Mouse (Mus musculus): ENCODE measurements around the gene Man2c1. TPM values are rescaled to one million over a fixed set of nuclear protein-coding genes. Genes with fewer than 3 reads are reported as not detected.

Man2c1 gene
- polyA plus RNA-seq, 1 experiment from 2014 or later, result 74.8 TPM

DNA sequence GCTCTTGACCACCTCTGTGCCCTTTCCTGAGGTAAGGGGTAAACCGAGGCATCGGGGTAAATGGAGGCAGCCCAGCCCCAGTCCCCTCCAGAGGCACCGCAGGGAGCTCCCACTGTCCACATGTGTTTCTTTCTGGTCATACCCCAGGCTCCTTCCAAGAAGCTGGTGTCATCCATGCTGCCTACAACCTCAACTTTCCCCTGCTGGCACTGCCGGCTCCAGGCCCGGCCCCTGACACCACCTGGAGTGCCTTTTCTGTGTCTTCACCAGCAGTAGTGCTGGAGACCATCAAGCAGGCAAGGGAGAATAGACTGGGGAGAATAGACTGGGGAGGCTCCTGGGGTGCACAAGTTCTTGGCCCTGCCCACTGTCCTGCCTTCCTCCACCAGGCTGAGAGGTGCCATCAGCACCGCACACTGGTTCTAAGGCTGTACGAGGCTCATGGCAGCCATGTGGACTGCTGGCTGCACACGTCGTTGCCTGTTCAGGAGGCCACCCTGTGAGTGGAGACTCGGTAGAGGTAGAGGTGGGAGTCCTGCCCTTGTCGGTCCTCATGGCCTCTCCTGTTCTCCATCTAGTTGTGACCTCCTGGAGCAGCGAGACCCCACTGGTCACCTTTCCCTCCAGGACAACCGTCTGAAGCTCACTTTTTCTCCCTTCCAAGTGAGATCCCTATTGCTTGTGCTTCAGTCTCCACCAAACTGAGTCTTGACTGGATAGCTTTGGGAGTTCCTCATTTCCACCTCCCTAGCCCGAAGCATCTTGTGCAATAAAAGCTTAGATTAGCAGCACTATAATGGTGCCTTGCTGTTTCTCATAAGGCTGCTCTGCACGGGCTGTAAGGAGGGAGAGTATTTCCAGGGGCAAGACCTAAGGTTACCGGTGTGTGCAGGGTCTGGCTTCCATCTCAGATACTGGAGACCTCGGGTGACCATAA is 11.2 kb downstream of the Man2c1 start:
- Histone ChIP-seq H3K9me3 (replicated peaks; ENCODE audit: control insufficient read depth, low read length) (no peaks in the 10 kb centered on the region), H3K36me3 (ENCODE audit: control insufficient read depth, insufficient read depth, low read length) (peaks cover 15% of the 10 kb centered on the region; the same call in 1 of the 2 replicates), H3K27ac (ENCODE audit: low read length) (no peak overlapping the region), H3K9ac (ENCODE audit: low read length) (no peak overlapping the region), H3K27me3 (ENCODE audit: control insufficient read depth, insufficient read depth, low read length) (no peaks in the 10 kb centered on the region), H3K4me3 (replicated peaks; ENCODE audit: low read length) (no peak overlapping the region), H3K4me2 (ENCODE audit: low read depth, low read length) (no peak overlapping the region), H3K4me1 (ENCODE audit: control insufficient read depth, insufficient read depth, low read length) (0 out of 2 replicates have a peak, but pooled peaks cover 4% of the 10 kb centered on the region)
- ATAC-seq (ENCODE audit: insufficient read depth, low FRiP score), result no peak
- WGBS, result 90% methylated on average over 17 of the region's 17 CpGs

DNA sequence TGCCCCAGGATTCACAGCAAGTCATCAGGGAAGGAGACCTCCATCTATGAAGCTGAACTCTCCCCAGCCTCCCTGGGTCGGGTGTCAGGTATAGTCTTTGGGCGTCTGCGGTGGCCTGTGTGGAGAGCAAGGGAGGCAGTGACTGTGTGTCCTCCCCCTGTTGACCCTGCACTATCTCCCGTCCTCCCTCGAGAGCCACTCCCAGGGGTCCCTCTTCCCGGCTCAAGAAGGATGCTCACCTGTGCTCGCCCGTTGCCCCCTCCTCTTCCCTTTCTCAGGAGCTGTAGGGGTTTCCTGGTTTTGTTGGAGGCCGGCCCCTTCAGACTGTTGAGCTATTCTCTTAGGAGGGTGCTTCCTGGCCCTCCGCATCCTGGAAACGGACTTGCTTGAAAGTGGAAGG is 12.7 kb downstream of the Man2c1 start:
- Histone ChIP-seq H3K36me3 (ENCODE audit: control insufficient read depth, insufficient read depth, low read length) (peaks cover 7% of the 10 kb centered on the region; the same call in 1 of the 2 replicates), H3K27ac (ENCODE audit: low read length) (no peak overlapping the region), H3K4me1 (ENCODE audit: control insufficient read depth, insufficient read depth, low read length) (0 out of 2 replicates have a peak, but pooled peaks cover 11% of the 10 kb centered on the region), H3K4me3 (replicated peaks; ENCODE audit: low read length) (no peak overlapping the region), H3K27me3 (ENCODE audit: control insufficient read depth, insufficient read depth, low read length) (no peaks in the 10 kb centered on the region), H3K4me2 (ENCODE audit: low read depth, low read length) (no peak overlapping the region), H3K9ac (ENCODE audit: low read length) (no peak overlapping the region), H3K9me3 (replicated peaks; ENCODE audit: control insufficient read depth, low read length) (no peaks in the 10 kb centered on the region)
- 85% methylated on average over 11 of the region's 11 CpGs for WGBS
- ATAC-seq (ENCODE audit: insufficient read depth, low FRiP score), result no peak

- no peak overlapping the region for H3K9ac ChIP-seq (ENCODE audit: low read length)
- no peak overlapping the region for H3K4me2 ChIP-seq (ENCODE audit: low read depth, low read length)
- H3K27me3 ChIP-seq (ENCODE audit: control insufficient read depth, insufficient read depth, low read length), result no peaks in the 10 kb centered on the region
- no peaks in the 10 kb centered on the region for H3K9me3 ChIP-seq (replicated peaks; ENCODE audit: control insufficient read depth, low read length)
- H3K36me3 ChIP-seq (ENCODE audit: control insufficient read depth, insufficient read depth, low read length), result peaks cover 7% of the 10 kb centered on the region; the same call in 1 of the 2 replicates
- peaks cover 15% of the 10 kb centered on the region; the same call in 1 of the 2 replicates for H3K4me1 ChIP-seq (ENCODE audit: control insufficient read depth, insufficient read depth, low read length)
- WGBS, result 93% methylated on average over 8 of the region's 8 CpGs
- H3K4me3 ChIP-seq (replicated peaks; ENCODE audit: low read length), result no peak overlapping the region
- H3K27ac ChIP-seq (ENCODE audit: low read length), result no peak overlapping the region
- no peak for ATAC-seq (ENCODE audit: insufficient read depth, low FRiP score)
These were observed 14.3 kb downstream of the Man2c1 start for GRCm38 (mm10) chr9:57144830-57145229.

GRCm38 (mm10) chr9:57146451-57147066 is 16.1 kb downstream of the Man2c1 start:
- H3K4me2 ChIP-seq (ENCODE audit: low read depth, low read length), result peak overlapping the region; percentile 75; the same call in 1 of the 2 replicates
- no peak overlapping the region for H3K27ac ChIP-seq (ENCODE audit: low read length)
- no peaks in the 10 kb centered on the region for H3K27me3 ChIP-seq (ENCODE audit: control insufficient read depth, insufficient read depth, low read length)
- H3K9me3 ChIP-seq (replicated peaks; ENCODE audit: control insufficient read depth, low read length), result no peaks in the 10 kb centered on the region
- WGBS, result 78% methylated on average over 17 of the region's 17 CpGs
- peak overlapping the region; percentile 83; the same call in 1 of the 2 replicates for H3K9ac ChIP-seq (ENCODE audit: low read length)
- no peak overlapping the region for H3K4me3 ChIP-seq (replicated peaks; ENCODE audit: low read length)
- H3K4me1 ChIP-seq (ENCODE audit: control insufficient read depth, insufficient read depth, low read length), result peaks cover 15% of the 10 kb centered on the region; the same call in 1 of the 2 replicates
- no peak for ATAC-seq (ENCODE audit: insufficient read depth, low FRiP score)
- 0 out of 2 replicates have a peak, but pooled peaks cover 4% of the 10 kb centered on the region for H3K36me3 ChIP-seq (ENCODE audit: control insufficient read depth, insufficient read depth, low read length)

DNA sequence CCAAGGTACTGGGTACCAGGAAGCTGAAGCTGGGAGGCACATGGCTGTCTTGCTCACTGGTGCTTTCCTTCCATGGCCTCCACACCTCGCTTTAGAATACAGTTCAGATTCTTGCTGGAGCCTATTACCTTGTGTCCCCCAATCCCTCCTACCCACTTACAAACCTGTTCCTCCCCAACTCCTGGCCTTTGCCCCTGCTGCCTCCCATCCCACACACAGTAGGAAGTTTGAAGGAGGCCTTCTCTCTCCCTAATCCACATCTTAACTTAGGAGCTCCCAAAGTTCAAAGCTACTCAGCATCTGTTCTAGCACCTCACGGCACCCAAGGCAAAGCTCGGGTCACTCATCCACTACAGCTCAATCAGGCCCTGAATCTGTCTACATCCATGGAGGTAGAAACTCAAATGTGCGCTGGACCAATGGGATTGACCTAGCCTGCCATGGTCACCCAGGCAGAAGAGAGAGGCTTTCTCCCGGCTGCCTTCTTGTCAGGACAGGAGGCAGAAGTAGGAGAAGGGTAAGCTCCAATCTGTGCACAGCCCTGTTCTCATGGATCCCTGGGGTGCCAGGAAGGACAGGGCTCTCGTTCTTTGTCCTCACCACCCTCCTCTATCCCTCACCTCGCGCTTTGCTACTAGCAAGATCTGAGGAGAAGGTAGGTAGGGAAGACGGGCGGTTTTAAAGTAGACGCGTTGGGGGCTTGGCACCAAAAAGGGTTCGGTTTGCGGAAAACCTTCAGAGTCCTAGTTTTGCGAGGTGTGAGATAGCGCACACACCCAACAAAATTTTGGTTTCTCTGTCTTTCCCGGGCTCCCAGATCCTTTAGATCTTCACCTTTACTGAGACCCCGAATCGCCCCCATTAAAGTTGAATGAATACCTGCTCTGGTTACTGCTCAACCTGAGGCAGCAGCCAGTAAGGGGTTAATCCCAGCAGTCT is 17.0 kb downstream of the Man2c1 start:
- 6% methylated on average over 19 of the region's 19 CpGs for WGBS
- H3K36me3 ChIP-seq (ENCODE audit: control insufficient read depth, insufficient read depth, low read length), result no peaks in the 10 kb centered on the region
- no peaks in the 10 kb centered on the region for H3K9me3 ChIP-seq (replicated peaks; ENCODE audit: control insufficient read depth, low read length)
- H3K9ac ChIP-seq (ENCODE audit: low read length), result peak overlapping the region; percentile 83
- H3K27ac ChIP-seq (ENCODE audit: low read length), result peak overlapping the region; percentile 93
- ATAC-seq (ENCODE audit: insufficient read depth, low FRiP score), result peak; percentile 35; the same call in 1 of the 2 replicates
- peak overlapping the region; percentile 64 for H3K4me3 ChIP-seq (replicated peaks; ENCODE audit: low read length)
- no peaks in the 10 kb centered on the region for H3K27me3 ChIP-seq (ENCODE audit: control insufficient read depth, insufficient read depth, low read length)
- peak overlapping the region; percentile 75 for H3K4me2 ChIP-seq (ENCODE audit: low read depth, low read length)
- peaks cover 15% of the 10 kb centered on the region; the same call in 1 of the 2 replicates for H3K4me1 ChIP-seq (ENCODE audit: control insufficient read depth, insufficient read depth, low read length)

DNA sequence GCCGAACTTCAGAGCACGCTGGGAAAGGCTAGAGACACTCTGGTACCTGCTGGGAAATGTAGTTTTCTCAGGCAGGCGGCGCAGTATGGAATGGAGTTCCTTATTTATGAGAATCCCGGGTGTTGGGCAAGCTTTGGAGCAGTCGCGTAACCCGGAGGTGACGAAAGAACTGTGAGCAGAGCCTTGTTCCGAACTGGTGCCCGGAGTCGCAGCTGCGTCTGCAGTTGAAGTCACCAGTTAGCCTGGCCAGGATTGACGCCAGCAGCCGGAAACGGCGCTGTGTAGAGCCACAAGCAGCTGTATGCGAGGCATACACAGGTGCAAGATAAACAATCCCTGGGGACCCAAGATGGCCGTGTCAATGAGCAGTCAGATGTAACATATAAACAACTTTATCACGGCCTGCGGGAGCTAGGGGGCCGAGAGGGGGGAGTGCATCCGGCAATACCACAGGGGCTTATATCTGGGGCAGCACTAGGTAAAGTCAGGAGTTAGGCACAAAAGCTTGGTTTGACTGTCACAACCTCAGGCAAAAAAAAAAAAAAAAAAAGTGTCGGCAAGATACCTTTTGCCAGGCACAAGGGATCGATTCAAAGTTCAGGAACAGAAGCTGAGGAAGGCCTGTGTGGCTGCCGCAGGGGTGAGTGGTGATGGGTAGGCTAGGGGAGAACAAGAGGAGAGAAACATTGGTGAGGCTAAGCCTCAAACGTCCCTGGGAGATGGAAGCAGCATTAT is 17.8 kb downstream of the Man2c1 start, which contains the start of gene Neil1:
TSS of gene Neil1 (minus strand) at position 162 of the 735 bp plus-strand sequence.
- peak; percentile 90 for ATAC-seq (ENCODE audit: insufficient read depth, low FRiP score)
- H3K27ac ChIP-seq (ENCODE audit: low read length), result peak within 1 kb of the TSS; percentile 93
- peak within 1 kb of the TSS; percentile 75 for H3K4me2 ChIP-seq (ENCODE audit: low read depth, low read length)
- no peaks in the 10 kb centered on the region for H3K36me3 ChIP-seq (ENCODE audit: control insufficient read depth, insufficient read depth, low read length)
- H3K27me3 ChIP-seq (ENCODE audit: control insufficient read depth, insufficient read depth, low read length), result no peaks in the 10 kb centered on the region
- peak within 1 kb of the TSS; percentile 83 for H3K9ac ChIP-seq (ENCODE audit: low read length)
- peaks cover 15% of the 10 kb centered on the region; the same call in 1 of the 2 replicates for H3K4me1 ChIP-seq (ENCODE audit: control insufficient read depth, insufficient read depth, low read length)
- whole genome bisulfite sequencing, result 1% methylated on average over 27 of the region's 27 CpGs
- H3K9me3 ChIP-seq (replicated peaks; ENCODE audit: control insufficient read depth, low read length), result no peaks in the 10 kb centered on the region
- H3K4me3 ChIP-seq (replicated peaks; ENCODE audit: low read length), result peak within 1 kb of the TSS; percentile 64

- Histone ChIP-seq H3K27ac (ENCODE audit: low read length) (peak overlapping the region; percentile 93; the same call in 1 of the 2 replicates), H3K4me1 (ENCODE audit: control insufficient read depth, insufficient read depth, low read length) (peaks cover 15% of the 10 kb centered on the region; the same call in 1 of the 2 replicates), H3K9me3 (replicated peaks; ENCODE audit: control insufficient read depth, low read length) (no peaks in the 10 kb centered on the region), H3K27me3 (ENCODE audit: control insufficient read depth, insufficient read depth, low read length) (no peaks in the 10 kb centered on the region), H3K36me3 (ENCODE audit: control insufficient read depth, insufficient read depth, low read length) (no peaks in the 10 kb centered on the region), H3K9ac (ENCODE audit: low read length) (peak overlapping the region; percentile 83), H3K4me2 (ENCODE audit: low read depth, low read length) (peak overlapping the region; percentile 75), H3K4me3 (replicated peaks; ENCODE audit: low read length) (peak overlapping the region; percentile 64)
- 67% methylated on average over 6 of the region's 6 CpGs for WGBS
- ATAC-seq (ENCODE audit: insufficient read depth, low FRiP score), result no peak
These were observed 18.5 kb downstream of the Man2c1 start for GRCm38 (mm10) chr9:57149021-57149420.

- ATAC-seq (ENCODE audit: insufficient read depth, low FRiP score), result no peak
- H3K4me3 ChIP-seq (replicated peaks; ENCODE audit: low read length), result no peak overlapping the region
- no peaks in the 10 kb centered on the region for H3K27me3 ChIP-seq (ENCODE audit: control insufficient read depth, insufficient read depth, low read length)
- 78% methylated on average over 5 of the region's 5 CpGs for WGBS
- H3K4me1 ChIP-seq (ENCODE audit: control insufficient read depth, insufficient read depth, low read length), result peaks cover 15% of the 10 kb centered on the region; the same call in 1 of the 2 replicates
- H3K9me3 ChIP-seq (replicated peaks; ENCODE audit: control insufficient read depth, low read length), result no peaks in the 10 kb centered on the region
- H3K36me3 ChIP-seq (ENCODE audit: control insufficient read depth, insufficient read depth, low read length), result no peaks in the 10 kb centered on the region
- no peak overlapping the region for H3K9ac ChIP-seq (ENCODE audit: low read length)
- no peak overlapping the region for H3K27ac ChIP-seq (ENCODE audit: low read length)
- no peak overlapping the region for H3K4me2 ChIP-seq (ENCODE audit: low read depth, low read length)
These were observed 19.7 kb downstream of the Man2c1 start for GRCm38 (mm10) chr9:57150192-57150591.
